Mouse (Mus musculus) erythroblast, adult 5-6 weeks (primary cell): ENCODE data around the gene Mterf4. TPM values are rescaled to one million over a fixed set of nuclear protein-coding genes. Genes with fewer than 3 reads are reported as not detected.

Experiments
- ATAC-seq: replicated peaks from 2 replicates; pipeline ENCODE4 v1.8.0; 2016; ENCODE audit warnings: moderate number of reproducible peaks, mild to moderate bottlenecking, moderate TSS enrichment, inconsistent platforms; ENCODE audit not compliant: poor library complexity, low FRiP score, severe bottlenecking
- total RNA-seq, 2 experiments: library from RNA; stranded (forward) in 1 of 2; stranded (reverse) in 1 of 2; fragments of 150-400 nt in 1 of 2; fragments of 200-764, 138-1000 nt in 1 of 2; gene quantifications; 2 replicates each; pipeline versions ENCODE4 v1.2.3 to v1.2.4; 2015 to 2017; ENCODE audit warnings: low replicate concordance in 2 of 2

Gene Mterf4
- total RNA-seq, 2 experiments from 2014 or later: 2.3 to 7.5 TPM

DNA sequence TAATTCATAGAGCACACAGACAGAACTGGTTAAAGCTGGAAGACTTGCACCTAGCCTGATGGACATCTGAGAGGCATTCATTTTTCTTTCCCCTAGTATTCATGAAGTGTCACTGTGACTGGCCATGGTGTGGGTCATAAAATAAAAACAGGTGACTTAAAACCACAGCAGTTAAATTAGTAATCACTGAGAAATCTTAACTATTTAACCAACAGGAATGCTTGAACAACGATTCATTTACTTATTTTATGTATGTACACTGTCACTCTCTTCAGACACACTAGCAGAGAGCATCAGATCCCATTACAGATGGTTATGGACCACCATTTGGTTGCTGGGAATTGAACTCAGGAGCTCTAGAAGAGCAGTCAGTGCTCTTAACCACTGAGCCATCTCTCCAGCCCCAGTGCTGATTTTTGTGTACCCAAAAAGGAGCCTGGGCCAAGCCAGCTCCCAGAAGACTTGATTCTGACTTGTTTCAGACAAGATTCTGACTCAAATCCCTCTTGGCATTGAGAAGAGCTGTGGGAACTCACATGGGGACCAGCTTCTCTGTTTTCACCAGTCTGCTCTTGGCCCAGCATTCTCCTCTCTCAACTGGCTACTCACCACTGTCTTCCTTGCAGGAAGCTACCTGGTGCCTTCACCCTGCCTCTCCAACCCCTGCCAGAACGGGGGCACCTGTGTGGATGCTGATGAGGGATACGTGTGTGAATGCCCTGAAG, 35.0 kb downstream of the Mterf4 start:
- ATAC-seq: no peak

DNA sequence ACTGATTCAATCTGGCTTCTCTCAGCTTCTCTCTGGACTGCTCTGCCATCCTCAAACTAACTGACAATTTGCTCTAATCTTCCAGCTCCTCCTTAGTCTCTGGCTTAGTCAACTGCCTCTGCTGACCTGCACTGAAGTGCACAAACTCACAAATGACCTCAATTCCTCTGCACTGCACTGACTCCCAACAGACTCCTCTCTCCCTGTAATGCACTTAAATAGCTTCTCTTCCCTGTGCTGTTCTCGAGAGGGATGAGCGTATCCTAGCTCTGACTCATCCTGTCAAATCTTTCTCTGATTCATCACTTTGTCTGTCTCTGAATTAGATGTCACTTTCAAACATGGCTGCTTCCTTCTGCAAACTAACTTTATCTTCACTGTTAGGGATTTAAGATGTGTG, 37.5 kb downstream of the Mterf4 start:
- no peak for ATAC-seq

DNA sequence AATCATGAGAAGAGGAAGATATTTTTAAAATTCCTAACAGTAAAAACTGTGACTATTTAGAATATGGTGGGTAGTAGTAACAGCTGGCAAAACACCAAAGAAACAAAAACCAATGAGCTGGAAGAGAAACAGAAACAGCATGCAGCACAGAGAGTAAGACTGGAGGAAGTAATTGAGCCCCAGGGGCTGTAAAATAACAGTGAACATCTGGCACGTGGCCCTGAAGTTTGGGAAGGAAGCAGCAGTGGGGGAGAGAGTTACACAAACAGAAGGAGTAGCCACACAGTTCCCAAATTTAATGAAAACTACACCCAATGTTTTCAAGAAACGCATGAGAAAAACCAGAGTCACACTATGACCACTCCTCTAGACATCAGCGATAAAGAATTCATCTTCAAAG, 38.5 kb downstream of the Mterf4 start:
- ATAC-seq: no peak

- no peak for ATAC-seq
Measured at GRCm38 (mm10) chr1:93257560-93257959, 48.2 kb downstream of the Mterf4 start.

- no peak for ATAC-seq
Measured at GRCm38 (mm10) chr1:93255761-93256160, 50.0 kb downstream of the Mterf4 start.

GRCm38 (mm10) chr1:93252586-93252985, 53.1 kb downstream of the Mterf4 start:
- no peak for ATAC-seq

Other genes starting within 250 kb of the Mterf4 start
- not detected in 2 replicates for gene Kif1a, start 204.0 kb downstream of the Mterf4 start, total RNA-seq (2015; ENCODE audit: low replicate concordance)
- under 0.01 TPM in 1 of 2 replicates, not detected in the other for gene Kif1a, start 204.0 kb downstream of the Mterf4 start, total RNA-seq (2017; ENCODE audit: low replicate concordance)
- gene Agxt, start 170.7 kb downstream of the Mterf4 start, total RNA-seq (2015; ENCODE audit: low replicate concordance): not detected in 2 replicates
- gene Agxt, start 170.7 kb downstream of the Mterf4 start, total RNA-seq (2017; ENCODE audit: low replicate concordance): not detected in 2 replicates
- gene 2310007B03Rik, start 145.0 kb downstream of the Mterf4 start, total RNA-seq (2015; ENCODE audit: low replicate concordance): not detected in 2 replicates
- gene 2310007B03Rik, start 145.0 kb downstream of the Mterf4 start, total RNA-seq (2017; ENCODE audit: low replicate concordance): not detected in 2 replicates
- not detected in 2 replicates for gene Crocc2, start 137.2 kb downstream of the Mterf4 start, total RNA-seq (2015; ENCODE audit: low replicate concordance)
- gene Crocc2, start 137.2 kb downstream of the Mterf4 start, total RNA-seq (2017; ENCODE audit: low replicate concordance): not detected in 2 replicates
- gene Sned1, start 70.1 kb downstream of the Mterf4 start, total RNA-seq (2015; ENCODE audit: low replicate concordance): 0.63 and 1.7 TPM in 2 replicates
- 0.09 TPM in 1 of 2 replicates, not detected in the other for gene Sned1, start 70.1 kb downstream of the Mterf4 start, total RNA-seq (2017; ENCODE audit: low replicate concordance)
- gene Ppp1r7, start 36.9 kb upstream of the Mterf4 start, total RNA-seq (2015; ENCODE audit: low replicate concordance): 6.3 and 11.0 TPM in 2 replicates
- 4.9 and 12.3 TPM in 2 replicates for gene Ppp1r7, start 36.9 kb upstream of the Mterf4 start, total RNA-seq (2017; ENCODE audit: low replicate concordance)
- gene Pask, start 37.6 kb upstream of the Mterf4 start, total RNA-seq (2015; ENCODE audit: low replicate concordance): 6.5 and 11.0 TPM in 2 replicates
- gene Pask, start 37.6 kb upstream of the Mterf4 start, total RNA-seq (2017; ENCODE audit: low replicate concordance): 13.1 and 14.6 TPM in 2 replicates
- gene Ano7, start 68.0 kb upstream of the Mterf4 start, total RNA-seq (2015; ENCODE audit: low replicate concordance): not detected in 2 replicates
- gene Ano7, start 68.0 kb upstream of the Mterf4 start, total RNA-seq (2017; ENCODE audit: low replicate concordance): not detected in 2 replicates
- gene Hdlbp, start 172.9 kb upstream of the Mterf4 start, total RNA-seq (2015; ENCODE audit: low replicate concordance): 38.5 and 57.5 TPM in 2 replicates
- 37.7 and 44.2 TPM in 2 replicates for gene Hdlbp, start 172.9 kb upstream of the Mterf4 start, total RNA-seq (2017; ENCODE audit: low replicate concordance)
- not detected in 2 replicates for gene Farp2, start 206.2 kb upstream of the Mterf4 start, total RNA-seq (2015; ENCODE audit: low replicate concordance)
- 0.09 and 0.14 TPM in 2 replicates for gene Farp2, start 206.2 kb upstream of the Mterf4 start, total RNA-seq (2017; ENCODE audit: low replicate concordance)